Mouse (Mus musculus) thymus, adult 2 months (tissue): Measurements from ENCODE around the gene Racgap1.

Source experiments
- CTCF ChIP-seq: fragments of 200-500 bp; IDR thresholded peaks from 2 replicates; pipeline ENCODE4 v1.5.1; 2012; ENCODE audit warnings: mild to moderate bottlenecking, control low read depth, low read length, moderate library complexity, borderline replicate concordance; ENCODE audit not compliant: control insufficient read depth, poor library complexity, insufficient read depth; ENCODE audit errors: extremely low read depth
- POLR2A ChIP-seq: fragments of 200-500 bp; IDR thresholded peaks from 2 replicates; pipeline ENCODE4 v1.6.1; 2012; ENCODE audit warnings: mild to moderate bottlenecking, low read length, control low read depth, moderate library complexity; ENCODE audit not compliant: control insufficient read depth, poor library complexity, insufficient read depth; ENCODE audit errors: extremely low read depth

DNA sequence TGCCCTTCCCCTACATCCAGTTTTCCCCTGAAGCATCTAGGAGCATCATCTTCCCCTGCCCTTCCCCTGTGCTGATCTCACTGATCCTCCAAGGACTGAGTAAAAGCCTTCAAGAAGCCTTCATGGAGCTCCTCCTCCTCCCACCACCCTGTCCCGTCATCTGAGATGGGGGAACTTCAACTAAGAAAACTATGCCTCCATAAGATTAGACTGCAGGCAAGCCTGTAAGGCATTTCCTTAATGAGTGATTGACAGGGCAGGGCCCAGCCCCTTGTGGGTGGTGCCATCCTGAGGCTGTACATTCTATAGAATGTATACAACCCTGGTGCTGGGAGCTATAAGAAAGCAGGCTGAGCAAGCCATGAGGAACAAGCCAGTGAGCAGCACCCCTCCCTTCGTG, 7.0 kb upstream of the Racgap1 start:
- TF ChIP-seq CTCF (no peak), POLR2A (no peak)
